Mouse (Mus musculus) small intestine, adult 2 months (tissue): ENCODE measurements around the gene Pmm2.

Experiments used
- CTCF ChIP-seq: fragments of 200-500 bp; IDR thresholded peaks from 2 replicates; pipeline ENCODE4 v1.5.1; 2012; ENCODE audit warnings: low read depth, mild to moderate bottlenecking, control low read depth, inconsistent platforms, low read length, moderate library complexity, mixed read lengths; ENCODE audit not compliant: insufficient replicate concordance, insufficient read length; ENCODE audit errors: extremely low read depth
- POLR2A ChIP-seq: fragments of 200-500 bp; IDR thresholded peaks from 2 replicates; pipeline ENCODE4 v1.6.1; 2012; ENCODE audit warnings: low read depth, mild to moderate bottlenecking, control low read depth, inconsistent platforms, low read length, moderate library complexity

DNA sequence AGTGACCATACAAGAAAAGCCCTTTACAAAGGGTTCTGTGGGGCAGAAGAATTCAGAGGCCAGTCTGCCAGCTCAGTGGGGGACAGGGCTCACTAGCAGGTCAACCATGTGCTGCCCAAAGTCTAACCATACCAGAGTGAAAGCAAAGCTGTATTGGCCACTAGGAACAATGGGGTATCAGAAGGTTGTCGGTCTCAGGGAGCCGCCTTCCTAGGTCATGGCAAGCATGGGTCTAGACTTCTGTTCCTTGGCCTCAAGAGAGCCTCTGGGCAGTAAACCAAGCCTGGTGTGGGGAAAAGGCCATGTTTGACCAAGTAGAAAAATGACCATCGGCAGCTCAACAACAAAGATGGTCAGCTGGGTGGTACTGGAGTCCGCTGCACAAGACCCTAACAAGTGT, 21.3 kb downstream of the Pmm2 start:
- TF ChIP-seq CTCF: no peak
- TF ChIP-seq POLR2A: no peak
